In the genomic region with DNA sequence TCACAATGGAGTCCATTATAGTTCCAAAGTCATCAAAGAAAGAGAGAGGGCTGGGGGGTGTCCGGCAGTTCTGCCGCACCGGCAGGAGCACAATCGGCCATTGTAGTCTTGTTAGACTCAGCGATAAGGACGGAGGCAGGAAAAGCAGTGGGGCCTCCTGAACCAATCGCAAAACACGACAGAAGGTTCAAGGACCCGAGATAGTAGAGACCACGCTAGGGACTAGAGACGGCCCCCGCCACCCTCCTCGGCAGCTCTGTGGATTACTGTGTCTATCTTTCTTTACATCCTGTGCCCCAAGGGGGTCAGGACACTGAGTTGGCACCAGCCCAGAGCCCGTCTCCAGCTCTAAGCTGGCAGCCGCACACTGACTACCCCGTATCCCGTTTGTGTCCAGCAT, we compare ENCODE assay signal across 8 mouse cellular contexts. TPM values are rescaled to one million over a fixed set of nuclear protein-coding genes. Genes with fewer than 3 reads are reported as not detected.
DNase-seq lines count a peak whose midpoint lies in the region; ATAC-seq and TF ChIP-seq lines count a peak whose summit lies in the region.

No protein-coding gene starts in this region.

- H3K4me3 ChIP-seq in lung, embryonic 14.5 days (ENCODE audit: low read depth, low read length), result no peak overlapping the region
- no peak overlapping the region for H3K4me3 ChIP-seq in intestine, embryonic 16.5 days (ENCODE audit: low read length)
- no peak overlapping the region for H3K4me3 ChIP-seq in neural tube, embryonic 13.5 days

- WGBS in lung, embryonic 14.5 days, result 20% methylated on average over 17 of the region's 17 CpGs
- WGBS in intestine, embryonic 16.5 days, result 44% methylated on average over 17 of the region's 17 CpGs
- 17% methylated on average over 17 of the region's 17 CpGs for WGBS in neural tube, embryonic 13.5 days

- ATAC-seq in lung, embryonic 14.5 days (ENCODE audit: insufficient read depth), result peak; percentile 61
- peak; percentile 54 for ATAC-seq in common myeloid progenitor, adult 5-6 weeks (replicated peaks; ENCODE audit: low read depth, poor library complexity, severe bottlenecking)
- peak; percentile 68 for ATAC-seq in intestine, embryonic 16.5 days
- ATAC-seq in neural tube, embryonic 13.5 days (ENCODE audit: low read depth), result no peak

- peaks cover 18% of the 10 kb centered on the region for H3K4me1 ChIP-seq in lung, embryonic 14.5 days (ENCODE audit: insufficient read depth)
- H3K4me1 ChIP-seq in intestine, embryonic 16.5 days (ENCODE audit: control insufficient read depth, insufficient read depth, low read length), result peaks cover 48% of the 10 kb centered on the region
- peaks cover 36% of the 10 kb centered on the region for H3K4me1 ChIP-seq in neural tube, embryonic 13.5 days (replicated peaks)

- H3K9ac ChIP-seq in lung, embryonic 14.5 days, result no peak overlapping the region
- H3K9ac ChIP-seq in intestine, embryonic 16.5 days (ENCODE audit: low read depth, low read length), result peak overlapping the region; percentile 49
- no peak overlapping the region for H3K9ac ChIP-seq in neural tube, embryonic 13.5 days

- no peaks in the 10 kb centered on the region for H3K36me3 ChIP-seq in lung, embryonic 14.5 days (ENCODE audit: insufficient read depth)
- H3K36me3 ChIP-seq in intestine, embryonic 16.5 days (ENCODE audit: control insufficient read depth, insufficient read depth, low read length), result no peaks in the 10 kb centered on the region
- H3K36me3 ChIP-seq in neural tube, embryonic 13.5 days, result no peaks in the 10 kb centered on the region

- peak overlapping the region; percentile 27; the same call in 1 of the 2 replicates for H3K4me2 ChIP-seq in lung, embryonic 14.5 days
- H3K4me2 ChIP-seq in intestine, embryonic 16.5 days (ENCODE audit: low read depth, low read length), result peak overlapping the region; percentile 26
- 0 out of 2 replicates have a peak overlapping the region, but pooled peaks have one; percentile 8 for H3K4me2 ChIP-seq in neural tube, embryonic 13.5 days

- no peaks in the 10 kb centered on the region for H3K9me3 ChIP-seq in lung, embryonic 14.5 days (ENCODE audit: low read depth, low read length)
- H3K9me3 ChIP-seq in intestine, embryonic 16.5 days (ENCODE audit: control insufficient read depth, low read length), result peaks cover 6% of the 10 kb centered on the region; the same call in 1 of the 2 replicates
- H3K9me3 ChIP-seq in neural tube, embryonic 13.5 days, result no peaks in the 10 kb centered on the region

- H3K27ac ChIP-seq in lung, embryonic 14.5 days (ENCODE audit: low read depth), result peak overlapping the region; percentile 92
- peak overlapping the region; percentile 70 for H3K27ac ChIP-seq in intestine, embryonic 16.5 days (ENCODE audit: low read length)
- no peak overlapping the region for H3K27ac ChIP-seq in neural tube, embryonic 13.5 days (replicated peaks)

- no peak for TF ChIP-seq CTCF in lung, embryonic 14.5 days (IDR thresholded peaks at IDR 0.05; ENCODE audit: low read depth)

- peak; percentile 80 for DNase-seq in lung, embryonic 14.5 days
- no peak for DNase-seq in lung, postnatal 25 days (ENCODE audit: low spot score)
- DNase-seq in frontal cortex, postnatal 36 days (ENCODE audit: low spot score in 2 of 2), result no peak
- DNase-seq in layer of hippocampus, adult 18-20 months (ENCODE audit: low spot score in 2 of 2), result no peak
- no peak for DNase-seq in ovary, postnatal 14 days (ENCODE audit: low spot score)

- H3K27me3 ChIP-seq in lung, embryonic 14.5 days (ENCODE audit: insufficient read depth, low read length), result 0 out of 2 replicates have a peak, but pooled peaks cover 3% of the 10 kb centered on the region
- no peaks in the 10 kb centered on the region for H3K27me3 ChIP-seq in intestine, embryonic 16.5 days (replicated peaks; ENCODE audit: control insufficient read depth, insufficient read depth, low read length)
- peaks cover 9% of the 10 kb centered on the region; the same call in 1 of the 2 replicates for H3K27me3 ChIP-seq in neural tube, embryonic 13.5 days

RNA-seq across cellular contexts. Expression of a gene that starts 48.6 kb away (rescaled TPM):
- polyA plus RNA-seq in lung, embryonic 14.5 days (2014; fragmentation: Nextera tagmentation; extraction: Ambion mirVana), result 13.1 and 13.8 TPM in 2 replicates
- 11.3 and 24.6 TPM in 2 replicates for total RNA-seq in common myeloid progenitor, adult 5-6 weeks (2017)
- 9.3 and 10.0 TPM in 2 replicates for polyA plus RNA-seq in intestine, embryonic 16.5 days (2015; fragmentation: Nextera tagmentation; extraction: Ambion mirVana)
- polyA plus RNA-seq in neural tube, embryonic 13.5 days (2015; fragmentation: Nextera tagmentation; extraction: Ambion mirVana), result 14.8 and 16.5 TPM in 2 replicates
- total RNA-seq in layer of hippocampus, adult 18-20 months (2021), result 10 to 100 TPM; 44.7 to 49.1 TPM
